Mouse (Mus musculus): ENCODE measurements around the gene Spata2. TPM values are rescaled to one million over a fixed set of nuclear protein-coding genes. Genes with fewer than 3 reads are reported as not detected.

Spata2 gene
- 6.1 and 6.8 TPM in 2 replicates for polyA plus RNA-seq (2015; fragmentation: Nextera tagmentation; extraction: Ambion mirVana)

DNA sequence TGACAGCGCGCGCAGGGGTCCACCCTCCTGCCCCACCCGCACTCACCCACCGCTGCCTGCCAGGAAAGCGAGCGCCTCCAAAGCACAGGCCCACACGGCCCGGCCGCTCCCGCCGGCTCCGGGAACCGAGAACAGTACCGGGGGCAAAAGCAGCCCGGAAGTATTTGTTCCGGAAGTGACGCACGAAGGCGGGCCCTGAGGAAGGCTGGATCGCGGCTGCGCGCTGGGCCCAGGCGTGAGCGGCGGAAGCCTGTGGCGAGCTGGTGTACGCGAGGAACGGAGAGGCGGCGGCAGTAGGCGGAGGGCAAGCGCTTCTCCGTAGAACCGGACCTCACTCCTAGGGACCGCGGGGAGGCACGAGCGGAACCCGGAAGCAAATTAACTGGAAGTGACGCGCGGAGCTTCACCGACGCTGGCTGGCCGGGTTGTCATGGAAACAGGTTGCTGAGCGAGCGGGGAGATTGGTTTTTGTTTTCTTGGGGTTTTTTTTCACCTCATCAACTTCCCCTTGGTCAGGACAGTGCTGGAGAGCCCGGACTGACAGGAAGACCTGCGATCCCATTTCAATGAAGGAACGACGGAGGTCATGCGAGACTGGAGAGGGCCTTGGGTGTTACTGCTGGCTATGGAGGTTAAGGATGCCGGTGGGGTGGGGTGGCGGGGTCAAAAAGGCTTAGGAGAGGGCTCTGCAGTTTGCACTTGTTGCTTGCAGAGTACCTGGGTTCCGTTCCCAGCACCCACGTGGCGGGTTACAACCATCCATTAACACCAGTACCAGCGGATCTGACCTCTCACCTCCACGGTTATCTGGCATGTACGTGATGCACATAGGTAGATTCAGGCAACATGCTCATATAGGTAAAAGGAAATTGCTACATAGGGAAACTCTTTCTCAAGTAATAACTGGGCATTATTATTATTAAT is at the start of gene Spata2:
Gene Spata2, minus strand, starts transcription at position 175 of the 924 bp plus-strand sequence.

DNA sequence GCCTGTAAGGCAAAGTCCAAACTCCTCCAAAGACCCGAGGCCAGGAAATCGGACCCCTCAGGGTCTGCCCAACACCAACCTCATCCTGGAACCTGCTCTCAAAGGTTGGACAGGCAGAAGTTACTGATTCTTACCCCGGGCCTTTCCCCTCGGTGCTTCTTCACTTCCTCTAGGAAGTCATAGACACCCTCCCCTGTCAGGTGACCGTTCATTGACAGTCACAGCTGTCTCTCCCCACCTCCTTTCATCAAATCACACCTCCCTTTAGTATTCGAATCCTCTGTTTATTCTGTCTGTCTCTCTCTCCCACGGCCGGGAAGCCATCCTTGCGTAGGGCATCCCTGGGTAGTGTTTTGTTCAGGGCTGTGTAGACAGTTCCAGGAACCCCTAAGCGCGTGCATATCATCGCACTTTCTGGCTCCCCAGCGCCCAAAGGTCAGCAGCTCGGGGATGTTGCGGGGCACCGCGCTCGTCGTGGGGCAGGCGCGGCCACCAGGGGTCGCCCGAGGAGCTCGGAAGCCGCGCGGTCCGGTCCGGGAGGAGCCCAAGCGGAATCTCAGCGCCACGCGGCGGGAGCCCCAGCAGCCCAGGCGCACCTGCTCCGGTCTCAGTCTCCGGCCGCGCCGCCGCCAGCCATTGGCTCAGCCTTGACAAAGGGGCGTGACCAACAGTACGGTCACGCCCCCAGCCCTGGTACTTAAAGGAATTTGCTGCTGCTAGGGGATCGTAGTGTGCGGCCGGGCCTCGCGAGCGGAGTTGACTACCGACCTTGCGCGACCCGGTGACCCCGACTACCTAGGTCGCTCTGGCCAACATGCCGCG is 45.0 kb upstream of the Spata2 start, which contains the start of gene Snai1:
Gene Snai1, plus strand, starts transcription at position 720 of the 822 bp plus-strand sequence.

GRCm38 (mm10) chr2:167491757-167492708 is 654 bp downstream of the Spata2 start, which contains the start of gene Rnf114:
TSS of gene Rnf114 (plus strand) at chr2:167492645.

Other genes starting within 250 kb of the Spata2 start
- gene B4galt5, start 143.7 kb downstream of the Spata2 start, polyA plus RNA-seq (2015; fragmentation: Nextera tagmentation; extraction: Ambion mirVana): 8.7 and 10.5 TPM in 2 replicates
- gene Slc9a8, start 71.2 kb downstream of the Spata2 start, polyA plus RNA-seq (2015; fragmentation: Nextera tagmentation; extraction: Ambion mirVana): 11.0 and 12.4 TPM in 2 replicates
- gene Rnf114, start 242 bp downstream of the Spata2 start, polyA plus RNA-seq (2015; fragmentation: Nextera tagmentation; extraction: Ambion mirVana): 30.3 and 32.3 TPM in 2 replicates
- 11.9 and 16.6 TPM in 2 replicates for gene Snai1, start 45.3 kb upstream of the Spata2 start, polyA plus RNA-seq (2015; fragmentation: Nextera tagmentation; extraction: Ambion mirVana)
- 232 and 235 TPM in 2 replicates for gene Ube2v1, start 139.2 kb upstream of the Spata2 start, polyA plus RNA-seq (2015; fragmentation: Nextera tagmentation; extraction: Ambion mirVana)
- 2.4 and 4.0 TPM in 2 replicates for gene Gm20431, start 168.6 kb upstream of the Spata2 start, polyA plus RNA-seq (2015; fragmentation: Nextera tagmentation; extraction: Ambion mirVana)
- 19.5 and 32.5 TPM in 2 replicates for gene Cebpb, start 196.0 kb upstream of the Spata2 start, polyA plus RNA-seq (2015; fragmentation: Nextera tagmentation; extraction: Ambion mirVana)
- gene Tmem189, start 196.9 kb upstream of the Spata2 start, polyA plus RNA-seq (2015; fragmentation: Nextera tagmentation; extraction: Ambion mirVana): 25.0 and 31.1 TPM in 2 replicates